Mouse (Mus musculus): ENCODE measurements around the gene Tnfrsf12a. TPM values are rescaled to one million over a fixed set of nuclear protein-coding genes. Genes with fewer than 3 reads are reported as not detected.

Tnfrsf12a gene
- polyA plus RNA-seq, 1 experiment from 2014 or later, result 3.1 TPM

DNA sequence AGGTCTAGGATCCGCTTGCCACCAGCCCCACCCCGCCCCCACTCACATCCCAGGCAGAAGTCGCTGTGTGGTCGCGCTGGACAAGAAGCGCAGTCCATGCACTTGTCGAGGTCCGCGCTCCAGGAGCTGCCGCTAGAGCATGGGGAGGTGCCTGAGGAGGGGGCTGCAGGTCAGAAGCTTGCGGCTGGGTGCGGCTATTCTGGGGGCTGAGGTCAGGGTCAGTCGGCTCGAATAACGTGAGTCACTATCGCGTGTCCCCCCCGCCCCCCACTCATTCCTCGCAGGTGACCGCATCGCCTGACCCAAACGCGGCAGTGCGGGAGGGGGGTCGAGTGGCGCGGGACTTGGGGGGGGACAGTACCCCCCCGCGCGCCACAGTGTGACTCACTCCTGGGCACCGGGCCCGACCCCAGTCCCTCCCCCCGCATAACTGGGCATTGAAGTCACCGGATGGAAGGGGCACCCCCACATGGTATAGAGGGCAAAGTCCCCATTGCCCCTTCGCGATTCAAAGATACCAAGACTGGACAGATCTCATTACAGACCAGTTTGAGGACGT, 716 bp downstream of the Tnfrsf12a start:
- peak overlapping the region; percentile 52 for H3K9ac ChIP-seq
- peak overlapping the region; percentile 40 for H3K4me3 ChIP-seq
- H3K9me3 ChIP-seq, result no peaks in the 10 kb centered on the region
- H3K4me1 ChIP-seq, result peaks cover 37% of the 10 kb centered on the region
- H3K27me3 ChIP-seq (replicated peaks), result peaks cover 64% of the 10 kb centered on the region
- H3K36me3 ChIP-seq, result no peaks in the 10 kb centered on the region
- WGBS, result under 1% methylated on average over 37 of the region's 37 CpGs
- H3K4me2 ChIP-seq (replicated peaks), result peak overlapping the region; percentile 95
- no peak overlapping the region for H3K27ac ChIP-seq
- no peak for ATAC-seq (ENCODE audit: low FRiP score, low read depth)

DNA sequence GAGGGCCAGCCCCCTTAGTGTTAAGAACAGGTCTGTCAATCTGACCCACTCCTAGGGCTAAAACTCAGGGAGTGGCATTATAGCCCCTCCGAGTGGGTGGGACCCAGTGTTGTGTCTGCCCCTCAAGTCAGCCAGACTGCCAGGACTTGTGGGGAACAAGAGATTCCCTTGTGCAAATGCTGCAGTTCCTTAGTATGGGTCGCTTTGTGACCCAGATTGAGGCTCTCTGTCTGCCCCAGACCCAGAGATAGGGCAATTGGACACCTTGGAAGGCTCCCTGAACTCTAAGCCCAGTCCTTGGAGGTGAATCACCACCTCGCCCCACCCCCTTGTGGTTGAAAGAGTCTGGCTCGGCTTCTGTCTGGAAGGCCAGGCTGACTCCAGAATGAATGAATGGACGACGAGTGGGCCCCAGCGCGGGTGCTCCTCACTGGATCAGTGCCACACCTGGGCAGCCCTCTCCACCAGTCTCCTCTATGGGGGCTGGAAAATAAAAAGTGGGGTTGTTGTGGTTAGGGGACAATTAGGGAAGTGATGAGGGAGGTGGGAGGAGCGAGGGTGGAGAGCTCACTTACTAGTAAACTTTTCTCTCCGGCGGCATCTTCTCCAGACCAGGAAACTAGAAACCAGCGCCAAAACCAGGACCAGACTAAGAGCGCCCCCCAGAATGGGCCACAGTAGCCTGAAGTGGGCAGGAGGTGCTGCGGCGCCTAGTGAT, 1.5 kb downstream of the Tnfrsf12a start:
- Histone ChIP-seq H3K27ac (no peak overlapping the region), H3K4me2 (replicated peaks) (peak overlapping the region; percentile 95), H3K4me1 (peaks cover 37% of the 10 kb centered on the region), H3K27me3 (replicated peaks) (peaks cover 55% of the 10 kb centered on the region), H3K9ac (0 out of 2 replicates have a peak overlapping the region, but pooled peaks have one; percentile 52), H3K4me3 (peak overlapping the region; percentile 40; the same call in 1 of the 2 replicates), H3K36me3 (no peaks in the 10 kb centered on the region; the same call in 1 of the 2 replicates), H3K9me3 (no peaks in the 10 kb centered on the region)
- whole genome bisulfite sequencing, result 10% methylated on average over 15 of the region's 15 CpGs
- ATAC-seq (ENCODE audit: low FRiP score, low read depth), result no peak

DNA sequence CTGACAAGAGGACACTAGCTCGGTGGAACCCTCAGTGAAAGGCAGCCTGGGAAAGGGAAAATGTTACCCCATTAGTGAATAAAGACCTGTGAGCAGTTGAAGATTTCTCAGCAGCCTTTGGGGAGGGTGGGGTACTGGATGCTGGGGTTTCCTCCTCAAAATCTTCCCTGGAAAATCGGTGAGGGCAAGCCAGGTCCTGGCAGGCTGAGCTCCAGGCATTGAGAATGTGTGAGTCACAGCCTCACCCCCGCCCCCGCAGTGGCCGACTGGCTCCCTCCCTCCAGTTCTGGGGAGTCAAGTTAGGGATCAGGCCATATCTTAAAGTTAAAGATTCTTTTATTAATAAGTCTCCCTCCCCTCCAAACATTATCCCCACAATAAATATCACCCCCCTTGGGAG, 2.1 kb downstream of the Tnfrsf12a start:
- 57% methylated on average over 5 of the region's 5 CpGs for WGBS
- Histone ChIP-seq H3K4me1 (peaks cover 37% of the 10 kb centered on the region), H3K4me3 (no peak overlapping the region), H3K27me3 (replicated peaks) (peaks cover 49% of the 10 kb centered on the region), H3K36me3 (peaks cover 5% of the 10 kb centered on the region), H3K9me3 (no peaks in the 10 kb centered on the region), H3K9ac (no peak overlapping the region), H3K4me2 (replicated peaks) (peak overlapping the region; percentile 95; the same call in 1 of the 2 replicates), H3K27ac (no peak overlapping the region)
- no peak for ATAC-seq (ENCODE audit: low FRiP score, low read depth)

GRCm38 (mm10) chr17:23674271-23674952, 2.9 kb downstream of the Tnfrsf12a start:
- Histone ChIP-seq H3K27me3 (replicated peaks) (peaks cover 42% of the 10 kb centered on the region), H3K4me1 (peaks cover 33% of the 10 kb centered on the region), H3K36me3 (peaks cover 11% of the 10 kb centered on the region), H3K27ac (no peak overlapping the region), H3K9me3 (no peaks in the 10 kb centered on the region), H3K9ac (peak overlapping the region; percentile 61; the same call in 1 of the 2 replicates), H3K4me2 (replicated peaks) (peak overlapping the region; percentile 77), H3K4me3 (peak overlapping the region; percentile 56)
- no peak for ATAC-seq (ENCODE audit: low FRiP score, low read depth)
- 44% methylated on average over 9 of the region's 9 CpGs for WGBS

GRCm38 (mm10) chr17:23673424-23674073, 3.7 kb downstream of the Tnfrsf12a start, which contains the start of the genes Hcfc1r1 and Thoc6:
Gene Hcfc1r1 (plus strand): TSS chr17:23673596.
Gene Thoc6 (minus strand): TSS chr17:23673882.
- peaks cover 20% of the 10 kb centered on the region for H3K36me3 ChIP-seq
- peak within 1 kb of the TSS; percentile 37; the same call in 1 of the 2 replicates for H3K27ac ChIP-seq
- peak within 1 kb of the TSS; percentile 61 for H3K9ac ChIP-seq
- peak; percentile 93 for ATAC-seq (ENCODE audit: low FRiP score, low read depth)
- H3K4me1 ChIP-seq, result peaks cover 29% of the 10 kb centered on the region
- no peaks in the 10 kb centered on the region for H3K9me3 ChIP-seq
- H3K4me2 ChIP-seq (replicated peaks), result peak within 1 kb of the TSS; percentile 77
- peaks cover 34% of the 10 kb centered on the region for H3K27me3 ChIP-seq (replicated peaks)
- H3K4me3 ChIP-seq, result peak within 1 kb of the TSS; percentile 56
- WGBS, result under 1% methylated on average over 45 of the region's 45 CpGs

DNA sequence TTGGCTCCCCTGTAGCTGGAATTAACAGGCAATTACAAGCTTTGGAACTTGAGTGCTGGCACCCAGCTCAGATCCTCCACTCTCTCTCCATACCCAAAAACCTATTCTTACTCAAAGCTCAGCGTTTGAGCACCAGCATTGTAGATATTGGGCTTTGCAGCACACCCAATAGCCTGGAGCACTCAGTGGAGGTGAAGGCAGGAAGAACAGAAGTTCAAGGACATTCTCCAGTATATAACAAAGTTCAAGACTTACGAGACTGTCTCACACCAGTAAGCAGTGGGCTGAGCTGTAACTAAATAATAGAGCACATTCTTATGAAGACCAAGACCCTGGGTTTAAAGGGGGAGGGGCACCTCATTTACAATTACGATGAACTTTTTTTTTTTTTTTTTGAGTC, 4.5 kb downstream of the Tnfrsf12a start:
- peak overlapping the region; percentile 77 for H3K4me2 ChIP-seq (replicated peaks)
- no peak overlapping the region for H3K27ac ChIP-seq
- peaks cover 26% of the 10 kb centered on the region for H3K36me3 ChIP-seq
- no peak overlapping the region for H3K9ac ChIP-seq
- peaks cover 26% of the 10 kb centered on the region for H3K27me3 ChIP-seq (replicated peaks)
- H3K4me1 ChIP-seq, result peaks cover 29% of the 10 kb centered on the region
- H3K4me3 ChIP-seq, result no peak overlapping the region
- 71% methylated on average over 3 of the region's 3 CpGs for WGBS
- ATAC-seq (ENCODE audit: low FRiP score, low read depth), result no peak
- H3K9me3 ChIP-seq, result no peaks in the 10 kb centered on the region

DNA sequence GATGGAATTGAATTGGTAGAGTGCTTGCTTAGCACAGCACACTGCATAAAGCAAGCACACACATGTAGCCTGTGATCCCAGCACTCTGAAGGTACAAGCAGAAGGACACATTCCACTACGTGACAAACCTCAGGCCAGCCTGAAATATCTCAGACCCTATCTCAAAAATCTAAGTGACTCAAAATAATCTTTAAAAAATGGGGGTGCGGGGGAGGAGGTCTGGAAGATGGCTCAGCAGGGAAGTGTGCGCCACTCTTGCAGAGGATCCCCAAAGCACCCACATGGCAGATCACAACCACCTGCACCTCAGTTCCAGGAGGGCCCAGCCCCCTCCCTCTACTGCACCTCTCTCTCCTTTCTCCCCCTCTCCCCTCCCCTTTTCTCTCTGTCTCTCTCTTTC, 5.7 kb downstream of the Tnfrsf12a start:
- Histone ChIP-seq H3K27me3 (replicated peaks) (peaks cover 22% of the 10 kb centered on the region), H3K36me3 (peaks cover 38% of the 10 kb centered on the region), H3K4me3 (no peak overlapping the region), H3K4me2 (replicated peaks) (no peak overlapping the region), H3K27ac (no peak overlapping the region), H3K9me3 (no peaks in the 10 kb centered on the region), H3K9ac (no peak overlapping the region), H3K4me1 (peaks cover 24% of the 10 kb centered on the region)
- WGBS, result 96% methylated on average over 3 of the region's 3 CpGs
- ATAC-seq (ENCODE audit: low FRiP score, low read depth), result no peak

DNA sequence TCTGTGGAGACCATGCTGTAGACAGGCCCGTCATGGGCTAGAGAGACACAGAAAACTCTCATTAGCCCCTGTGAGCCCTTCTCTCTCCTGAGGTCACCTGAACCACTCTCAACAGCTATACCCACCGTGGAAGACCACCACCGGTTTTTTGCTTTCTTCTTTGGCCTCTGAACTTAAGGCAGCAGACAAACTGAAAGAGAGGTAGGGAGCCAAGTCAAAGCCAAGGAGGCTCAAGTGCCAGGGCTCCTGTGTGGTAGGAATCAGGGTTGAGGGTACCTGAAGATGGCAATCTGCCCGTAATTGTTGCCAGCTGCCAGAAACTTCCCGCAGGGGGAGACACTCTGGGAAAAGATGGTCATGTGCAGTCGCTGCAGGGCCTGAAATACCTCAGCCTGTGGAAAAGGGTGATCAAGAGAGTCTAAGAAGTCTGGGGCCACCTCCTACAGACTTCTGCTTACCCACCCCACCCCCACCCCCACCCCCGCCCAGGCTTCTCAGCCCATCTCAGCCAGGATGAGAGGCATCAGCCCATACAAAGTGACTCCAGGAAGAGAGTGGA, 6.7 kb downstream of the Tnfrsf12a start:
- H3K9ac ChIP-seq, result no peak overlapping the region
- peaks cover 15% of the 10 kb centered on the region for H3K4me1 ChIP-seq
- peaks cover 13% of the 10 kb centered on the region for H3K27me3 ChIP-seq (replicated peaks)
- ATAC-seq (ENCODE audit: low FRiP score, low read depth), result no peak
- no peaks in the 10 kb centered on the region for H3K9me3 ChIP-seq
- no peak overlapping the region for H3K4me2 ChIP-seq (replicated peaks)
- H3K4me3 ChIP-seq, result no peak overlapping the region
- H3K27ac ChIP-seq, result no peak overlapping the region
- peaks cover 41% of the 10 kb centered on the region for H3K36me3 ChIP-seq
- 96% methylated on average over 7 of the region's 7 CpGs for WGBS

- Histone ChIP-seq H3K4me3 (no peak overlapping the region), H3K27me3 (replicated peaks) (peaks cover 22% of the 10 kb centered on the region), H3K9me3 (no peaks in the 10 kb centered on the region), H3K4me2 (replicated peaks) (no peak overlapping the region), H3K27ac (no peak overlapping the region), H3K9ac (no peak overlapping the region), H3K36me3 (peaks cover 39% of the 10 kb centered on the region), H3K4me1 (no peaks in the 10 kb centered on the region)
- 81% methylated on average over 14 of the region's 14 CpGs for WGBS
- no peak for ATAC-seq (ENCODE audit: low FRiP score, low read depth)
Observed at GRCm38 (mm10) chr17:23665511-23665910, 11.8 kb downstream of the Tnfrsf12a start.

GRCm38 (mm10) chr17:23664556-23665021, 12.7 kb downstream of the Tnfrsf12a start:
- Histone ChIP-seq H3K9me3 (no peaks in the 10 kb centered on the region), H3K4me3 (no peak overlapping the region), H3K27ac (no peak overlapping the region), H3K4me2 (replicated peaks) (no peak overlapping the region), H3K27me3 (replicated peaks) (peaks cover 31% of the 10 kb centered on the region), H3K9ac (no peak overlapping the region), H3K36me3 (peaks cover 30% of the 10 kb centered on the region), H3K4me1 (no peaks in the 10 kb centered on the region)
- 19% methylated on average over 5 of the region's 5 CpGs for WGBS
- peak; percentile 61; the same call in 1 of the 2 replicates for ATAC-seq (ENCODE audit: low FRiP score, low read depth)

DNA sequence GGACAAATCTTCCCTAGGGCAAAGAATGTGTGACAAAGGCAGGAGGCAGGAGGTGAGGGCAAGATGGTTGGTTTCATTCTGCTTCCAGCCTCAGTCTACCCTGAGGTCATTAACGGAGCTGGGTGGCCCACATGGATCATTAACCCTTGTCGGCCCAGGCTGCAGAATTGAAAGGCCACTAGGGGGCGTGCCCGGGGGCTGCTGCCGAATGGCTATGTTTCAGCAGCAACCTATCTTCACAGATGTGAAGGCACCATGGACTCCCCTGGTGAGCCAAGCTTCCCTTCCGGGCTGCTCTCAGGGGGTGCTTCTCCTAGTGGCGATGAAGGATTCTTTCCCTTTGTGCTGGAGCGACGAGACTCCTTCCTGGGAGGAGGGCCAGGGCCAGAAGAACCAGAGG, 15.7 kb downstream of the Tnfrsf12a start:
- Histone ChIP-seq H3K27me3 (replicated peaks) (peaks cover 38% of the 10 kb centered on the region), H3K4me2 (replicated peaks) (no peak overlapping the region), H3K4me3 (no peak overlapping the region), H3K9me3 (no peaks in the 10 kb centered on the region), H3K27ac (no peak overlapping the region), H3K36me3 (peaks cover 3% of the 10 kb centered on the region; the same call in 1 of the 2 replicates), H3K4me1 (no peaks in the 10 kb centered on the region), H3K9ac (no peak overlapping the region)
- WGBS, result 2% methylated on average over 9 of the region's 9 CpGs
- no peak for ATAC-seq (ENCODE audit: low FRiP score, low read depth)
